Mouse (Mus musculus) A20 (cell line): ENCODE measurements around the gene Cbfa2t3.

Experiments used
- DNase-seq: peaks from one replicate; pipeline ENCODE4 v3.0.0-alpha.2; 2011; ENCODE audit warnings: low read depth, low spot score

The Cbfa2t3 gene

GRCm38 (mm10) chr8:122718711-122719499 is 20.0 kb upstream of the Cbfa2t3 start:
- DNase-seq: no peak

- DNase-seq: no peak
Observed at GRCm38 (mm10) chr8:122717869-122718509, 19.1 kb upstream of the Cbfa2t3 start.

- no peak for DNase-seq
Observed at GRCm38 (mm10) chr8:122716566-122716965, 17.7 kb upstream of the Cbfa2t3 start.

GRCm38 (mm10) chr8:122713157-122713518 is 14.2 kb upstream of the Cbfa2t3 start:
- DNase-seq: no peak

- no peak for DNase-seq
Observed at GRCm38 (mm10) chr8:122712411-122713156, 13.7 kb upstream of the Cbfa2t3 start.

GRCm38 (mm10) chr8:122711891-122712365 is 13.0 kb upstream of the Cbfa2t3 start:
- no peak for DNase-seq

- no peak for DNase-seq
Observed at GRCm38 (mm10) chr8:122711480-122711879, 12.6 kb upstream of the Cbfa2t3 start.

- DNase-seq: no peak
Observed at GRCm38 (mm10) chr8:122709340-122710111, 10.6 kb upstream of the Cbfa2t3 start.

GRCm38 (mm10) chr8:122707184-122707583 is 8.3 kb upstream of the Cbfa2t3 start:
- peak; percentile 43 for DNase-seq

- DNase-seq: no peak
Observed at GRCm38 (mm10) chr8:122705901-122706561, 7.1 kb upstream of the Cbfa2t3 start.

GRCm38 (mm10) chr8:122704612-122705011 is 5.7 kb upstream of the Cbfa2t3 start:
- DNase-seq: peak; percentile 70

- DNase-seq: no peak
Observed at GRCm38 (mm10) chr8:122702957-122703356, 4.0 kb upstream of the Cbfa2t3 start.

- DNase-seq: peak; percentile 96
Observed at GRCm38 (mm10) chr8:122702301-122702941, 3.5 kb upstream of the Cbfa2t3 start.

- peak; percentile 94 for DNase-seq
Observed at GRCm38 (mm10) chr8:122701441-122702185, 2.7 kb upstream of the Cbfa2t3 start.

GRCm38 (mm10) chr8:122700628-122701027 is 1.7 kb upstream of the Cbfa2t3 start:
- DNase-seq: peak; percentile 97

- DNase-seq: peak; percentile 89
Observed at GRCm38 (mm10) chr8:122698254-122698768, 598 bp downstream of the Cbfa2t3 start.

GRCm38 (mm10) chr8:122697586-122697985 is 1.3 kb downstream of the Cbfa2t3 start:
- DNase-seq: peak; percentile 57

GRCm38 (mm10) chr8:122697181-122697581 is 1.7 kb downstream of the Cbfa2t3 start:
- peak; percentile 67 for DNase-seq

GRCm38 (mm10) chr8:122695438-122696042 is 3.4 kb downstream of the Cbfa2t3 start:
- DNase-seq: no peak
